Mouse (Mus musculus) heart, embryonic 10.5 days (tissue): ENCODE results near the gene Ubl3. TPM values are rescaled to one million over a fixed set of nuclear protein-coding genes. Genes with fewer than 3 reads are reported as not detected.

Experiments used
- DNase-seq: peaks from one replicate; pipeline ENCODE4 v3.0.0-alpha.2; 2017; ENCODE audit warnings: low spot score
- H3K27ac ChIP-seq: fragments of 300-500 bp; sonication (generic); 2 replicates; pipeline ENCODE4 v1.5.1; 2016; ENCODE audit warnings: mild to moderate bottlenecking
- H3K27me3 ChIP-seq: fragments of 300-500 bp; sonication (generic); 2 replicates; pipeline ENCODE4 v1.6.1; 2016; ENCODE audit warnings: mild to moderate bottlenecking; ENCODE audit not compliant: poor library complexity, insufficient read depth, severe bottlenecking
- H3K36me3 ChIP-seq: fragments of 300-500 bp; sonication (generic); 2 replicates; pipeline ENCODE4 v1.6.1; 2016; ENCODE audit warnings: mild to moderate bottlenecking, moderate library complexity
- H3K4me1 ChIP-seq: fragments of 300-500 bp; sonication (generic); 2 replicates; pipeline ENCODE4 v1.6.1; 2016; ENCODE audit warnings: mild to moderate bottlenecking
- H3K4me3 ChIP-seq: fragments of 300-500 bp; sonication (generic); 2 replicates; pipeline ENCODE4 v1.5.1; 2016; ENCODE audit warnings: mild to moderate bottlenecking, moderate library complexity
- H3K9me3 ChIP-seq: fragments of 300-500 bp; sonication (generic); 2 replicates; pipeline ENCODE4 v1.6.1; 2016; ENCODE audit warnings: mild to moderate bottlenecking, moderate library complexity
- WGBS: fragments of 180-500 bp; shearing (Covaris S2); methylation state at CpG from one replicate; pipeline ENCODE4 v1.1.7; 2016; 5-methylcytosine and 5-hydroxymethylcytosine counted together
- polyA plus RNA-seq: library from polyadenylated mRNA; unstranded; fragments of >200 nt; fragmentation: Nextera tagmentation; extraction: Ambion mirVana; gene quantifications from 2 replicates; pipeline ENCODE4 v1.2.1, GENCODE M21; 2016

Ubl3 gene
- polyA plus RNA-seq, 1 experiment from 2014 or later, result 59.9 TPM

DNA sequence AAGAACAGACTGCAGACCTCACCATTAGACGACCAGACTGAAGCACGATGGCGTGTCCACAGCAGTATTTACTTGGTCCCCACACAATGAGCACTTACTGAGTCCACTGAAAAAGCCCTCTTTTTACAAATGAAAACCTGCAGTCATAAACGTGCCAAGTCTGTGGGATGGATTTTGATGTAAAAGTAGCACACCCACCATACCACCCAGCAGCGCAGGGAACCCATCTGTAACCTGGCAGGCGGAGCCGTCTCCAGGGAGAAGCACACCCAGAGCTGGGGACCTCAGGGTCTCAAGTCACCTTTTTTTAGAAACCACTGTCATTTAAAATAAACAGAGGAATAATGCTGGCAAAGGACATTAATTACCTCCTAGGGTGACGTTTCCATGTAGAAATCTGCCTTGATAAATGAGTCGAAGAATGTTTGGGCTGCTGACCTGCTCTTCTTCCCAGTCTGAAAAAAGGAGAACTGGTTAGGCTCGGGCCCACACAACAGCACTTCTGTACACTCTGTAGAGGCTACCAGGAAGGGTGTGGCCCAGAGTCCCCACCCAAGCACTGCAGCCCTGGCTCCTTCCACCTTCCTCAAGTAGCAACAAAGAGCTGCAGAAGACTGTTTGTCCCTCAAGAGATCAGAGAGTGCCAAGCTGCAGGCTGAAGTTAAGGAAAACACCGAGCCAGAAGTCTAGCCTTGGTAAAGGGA, 43.5 kb downstream of the Ubl3 start:
- peak; percentile 77 for DNase-seq
- Histone ChIP-seq H3K36me3 (peaks cover 54% of the 10 kb centered on the region), H3K4me3 (no peak overlapping the region), H3K27me3 (no peaks in the 10 kb centered on the region), H3K27ac (no peak overlapping the region), H3K4me1 (peaks cover 8% of the 10 kb centered on the region), H3K9me3 (no peaks in the 10 kb centered on the region)
- WGBS, result 82% methylated on average over 11 of the region's 11 CpGs

DNA sequence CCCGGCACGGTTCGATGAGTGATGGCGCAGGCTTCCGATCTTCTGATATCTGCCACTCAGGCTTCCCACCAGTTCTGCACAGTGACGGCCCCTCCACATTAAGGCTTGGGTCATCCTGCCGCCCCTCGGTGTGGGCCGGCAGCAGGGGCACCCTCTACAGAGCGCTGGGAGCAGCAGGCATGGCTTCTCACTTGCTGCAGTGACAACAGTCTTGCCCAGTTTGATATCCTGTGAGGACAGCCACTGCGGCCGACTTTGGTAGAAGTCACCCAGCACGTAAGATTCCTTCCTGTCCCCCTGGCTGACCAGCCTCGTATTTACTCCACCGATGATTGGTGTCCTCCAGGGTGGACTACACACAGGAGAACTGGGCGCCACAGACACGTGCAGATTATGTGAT, 47.2 kb downstream of the Ubl3 start:
- 93% methylated on average over 17 of the region's 17 CpGs for WGBS
- H3K27ac ChIP-seq, result no peak overlapping the region
- H3K27me3 ChIP-seq, result no peaks in the 10 kb centered on the region
- peak; percentile 70 for DNase-seq
- no peaks in the 10 kb centered on the region for H3K4me1 ChIP-seq
- no peaks in the 10 kb centered on the region for H3K9me3 ChIP-seq
- H3K36me3 ChIP-seq, result peaks cover 46% of the 10 kb centered on the region
- H3K4me3 ChIP-seq, result no peak overlapping the region

DNA sequence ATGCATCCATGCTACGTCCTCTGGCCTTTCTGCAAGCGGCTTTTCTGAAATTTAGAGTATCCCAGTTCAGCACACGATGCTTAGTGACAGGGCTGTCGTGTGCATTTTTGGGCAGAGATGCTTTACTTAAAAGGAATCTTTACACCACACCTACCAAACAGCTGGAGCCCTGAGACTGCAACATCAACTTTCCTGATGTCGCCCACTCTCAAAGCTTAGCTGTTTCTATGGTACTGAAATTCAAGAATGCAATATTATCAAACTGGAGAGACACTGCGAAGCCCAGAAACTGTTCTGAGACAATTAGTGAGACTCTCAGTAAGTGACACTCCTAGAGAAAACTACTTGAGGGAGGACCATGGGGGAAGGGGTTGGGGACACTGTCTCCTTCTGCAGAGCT, 50.4 kb downstream of the Ubl3 start:
- H3K4me1 ChIP-seq, result no peaks in the 10 kb centered on the region
- DNase-seq, result no peak
- H3K36me3 ChIP-seq, result peaks cover 25% of the 10 kb centered on the region
- no peaks in the 10 kb centered on the region for H3K27me3 ChIP-seq
- 91% methylated on average over 6 of the region's 6 CpGs for WGBS
- H3K27ac ChIP-seq, result no peak overlapping the region
- no peaks in the 10 kb centered on the region for H3K9me3 ChIP-seq
- no peak overlapping the region for H3K4me3 ChIP-seq

DNA sequence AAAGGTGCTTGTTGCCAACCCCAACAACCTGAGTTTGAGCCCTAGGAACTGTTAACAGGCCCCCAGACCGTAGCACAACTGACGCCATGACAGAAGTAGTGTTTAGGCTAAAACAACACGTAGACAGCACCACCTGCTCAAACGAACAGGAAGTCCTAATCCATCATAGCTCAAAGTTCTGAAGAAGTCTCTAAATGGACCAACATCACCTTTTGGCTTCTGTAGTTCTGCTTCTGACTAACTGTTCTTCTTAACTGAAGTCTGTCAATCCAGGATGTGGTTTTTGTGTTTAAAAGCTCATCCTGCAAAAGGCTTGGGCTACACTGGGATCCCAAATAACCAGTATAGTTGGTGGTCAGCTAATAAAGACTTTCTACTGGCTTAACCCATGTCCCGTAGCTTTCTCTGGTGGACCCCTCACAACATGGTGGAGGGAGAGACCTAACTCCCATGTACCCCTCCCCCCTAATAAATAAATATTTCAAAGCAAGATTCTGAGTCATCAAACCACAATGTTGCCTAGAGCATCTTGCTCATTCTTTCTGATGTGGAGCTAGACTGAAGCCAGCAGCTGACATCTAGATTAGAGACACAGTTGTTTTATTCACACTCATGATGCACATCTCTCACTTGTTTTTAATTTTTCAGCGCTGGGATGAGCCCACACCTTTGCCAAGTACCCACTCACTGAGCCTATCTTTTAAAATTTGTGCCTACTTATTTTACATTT, 51.2 kb downstream of the Ubl3 start:
- Histone ChIP-seq H3K9me3 (no peaks in the 10 kb centered on the region), H3K27me3 (no peaks in the 10 kb centered on the region), H3K4me3 (no peak overlapping the region), H3K27ac (no peak overlapping the region), H3K36me3 (peaks cover 16% of the 10 kb centered on the region), H3K4me1 (no peaks in the 10 kb centered on the region)
- 87% methylated on average over 6 of the region's 6 CpGs for WGBS
- DNase-seq, result no peak

GRCm38 (mm10) chr5:148500516-148500915, 52.1 kb downstream of the Ubl3 start:
- peaks cover under 1% of the 10 kb centered on the region; the same call in 1 of the 2 replicates for H3K4me1 ChIP-seq
- WGBS, result 85% methylated on average over 8 of the region's 8 CpGs
- no peak overlapping the region for H3K27ac ChIP-seq
- no peaks in the 10 kb centered on the region for H3K27me3 ChIP-seq
- H3K4me3 ChIP-seq, result no peak overlapping the region
- DNase-seq, result no peak
- H3K36me3 ChIP-seq, result peaks cover 8% of the 10 kb centered on the region
- no peaks in the 10 kb centered on the region for H3K9me3 ChIP-seq

DNA sequence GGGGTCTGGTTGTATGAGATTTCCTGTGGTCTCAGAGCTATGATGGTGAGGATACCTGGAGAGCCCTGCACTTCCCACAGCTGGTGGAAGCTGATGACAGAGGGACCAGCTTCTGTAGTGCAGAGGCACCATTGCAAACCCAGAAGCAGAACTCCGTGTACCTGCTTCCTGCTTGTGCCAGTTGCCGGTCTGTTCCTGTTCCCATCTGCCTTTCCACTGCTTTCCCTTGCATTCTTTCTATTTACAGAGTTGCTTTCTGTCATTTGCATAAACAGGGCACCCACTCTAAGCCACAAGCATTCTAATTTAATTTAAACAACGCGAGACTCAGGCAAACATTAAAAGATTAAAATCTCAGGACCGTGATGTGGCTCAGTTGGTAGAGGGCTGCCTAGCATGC, 53.0 kb downstream of the Ubl3 start:
- no peak overlapping the region for H3K4me3 ChIP-seq
- H3K4me1 ChIP-seq, result peaks cover 6% of the 10 kb centered on the region
- H3K36me3 ChIP-seq, result peaks cover 2% of the 10 kb centered on the region; the same call in 1 of the 2 replicates
- H3K9me3 ChIP-seq, result no peaks in the 10 kb centered on the region
- WGBS, result 72% methylated on average over 5 of the region's 5 CpGs
- no peak for DNase-seq
- no peak overlapping the region for H3K27ac ChIP-seq
- no peaks in the 10 kb centered on the region for H3K27me3 ChIP-seq

DNA sequence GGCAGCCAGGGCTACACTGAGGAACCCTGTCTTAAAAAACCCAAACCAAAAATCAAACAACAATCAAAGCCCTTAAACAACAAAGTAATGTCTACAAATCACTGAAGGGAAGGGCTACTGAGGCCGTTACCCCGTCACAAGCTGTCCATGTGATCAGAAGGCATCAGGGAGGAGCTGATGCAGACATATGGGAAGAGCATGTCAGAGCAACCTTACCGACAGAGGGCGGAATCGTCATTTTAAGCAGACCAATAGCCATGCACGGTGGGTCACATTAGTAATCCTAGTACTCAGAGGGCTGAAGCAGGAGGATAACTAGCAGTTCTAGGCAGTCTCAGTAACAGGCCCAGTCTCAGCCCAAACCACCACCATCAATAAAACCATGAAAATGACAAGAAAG, 56.6 kb downstream of the Ubl3 start:
- Histone ChIP-seq H3K27ac (no peak overlapping the region), H3K36me3 (peaks cover 2% of the 10 kb centered on the region; the same call in 1 of the 2 replicates), H3K4me1 (peaks cover 6% of the 10 kb centered on the region), H3K4me3 (no peak overlapping the region), H3K9me3 (no peaks in the 10 kb centered on the region), H3K27me3 (no peaks in the 10 kb centered on the region)
- WGBS, result 81% methylated on average over 6 of the region's 6 CpGs
- DNase-seq, result no peak

DNA sequence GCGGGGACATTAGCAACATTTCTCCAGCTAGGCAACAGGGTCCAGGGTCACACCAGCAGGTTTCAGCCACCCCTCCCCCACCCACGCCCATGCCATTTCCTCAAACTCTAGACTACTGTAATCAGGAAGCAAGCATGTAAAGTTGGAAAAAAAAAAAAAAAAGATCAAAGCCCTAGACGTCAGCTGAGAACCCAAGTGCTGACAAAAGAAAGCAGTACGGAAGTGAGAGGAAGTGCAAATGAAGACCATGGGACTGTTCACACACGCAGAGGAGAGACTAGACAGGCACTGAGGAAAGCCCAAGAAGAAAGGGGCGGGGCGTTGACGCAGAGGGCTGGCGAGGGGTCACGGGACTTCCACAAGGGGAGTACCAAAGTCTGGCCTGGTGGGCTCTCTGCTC, 57.4 kb downstream of the Ubl3 start:
- 29% methylated on average over 10 of the region's 10 CpGs for WGBS
- Histone ChIP-seq H3K27ac (no peak overlapping the region), H3K4me3 (0 out of 2 replicates have a peak overlapping the region, but pooled peaks have one; percentile 22), H3K36me3 (peaks cover 2% of the 10 kb centered on the region; the same call in 1 of the 2 replicates), H3K9me3 (no peaks in the 10 kb centered on the region), H3K27me3 (no peaks in the 10 kb centered on the region), H3K4me1 (peaks cover 6% of the 10 kb centered on the region)
- no peak for DNase-seq

- no peak for DNase-seq
- H3K4me3 ChIP-seq, result no peak overlapping the region
- H3K36me3 ChIP-seq, result peaks cover 2% of the 10 kb centered on the region; the same call in 1 of the 2 replicates
- H3K9me3 ChIP-seq, result no peaks in the 10 kb centered on the region
- WGBS, result 76% methylated on average over 5 of the region's 5 CpGs
- H3K27ac ChIP-seq, result no peak overlapping the region
- H3K4me1 ChIP-seq, result peaks cover 12% of the 10 kb centered on the region
- no peaks in the 10 kb centered on the region for H3K27me3 ChIP-seq
Measured at GRCm38 (mm10) chr5:148494249-148494648, 58.3 kb downstream of the Ubl3 start.

- peaks cover 2% of the 10 kb centered on the region; the same call in 1 of the 2 replicates for H3K36me3 ChIP-seq
- no peak overlapping the region for H3K4me3 ChIP-seq
- no peak overlapping the region for H3K27ac ChIP-seq
- WGBS, result 85% methylated on average over 4 of the region's 4 CpGs
- no peaks in the 10 kb centered on the region for H3K27me3 ChIP-seq
- peaks cover 14% of the 10 kb centered on the region for H3K4me1 ChIP-seq
- no peaks in the 10 kb centered on the region for H3K9me3 ChIP-seq
- no peak for DNase-seq
Measured at GRCm38 (mm10) chr5:148493025-148493424, 59.6 kb downstream of the Ubl3 start.

DNA sequence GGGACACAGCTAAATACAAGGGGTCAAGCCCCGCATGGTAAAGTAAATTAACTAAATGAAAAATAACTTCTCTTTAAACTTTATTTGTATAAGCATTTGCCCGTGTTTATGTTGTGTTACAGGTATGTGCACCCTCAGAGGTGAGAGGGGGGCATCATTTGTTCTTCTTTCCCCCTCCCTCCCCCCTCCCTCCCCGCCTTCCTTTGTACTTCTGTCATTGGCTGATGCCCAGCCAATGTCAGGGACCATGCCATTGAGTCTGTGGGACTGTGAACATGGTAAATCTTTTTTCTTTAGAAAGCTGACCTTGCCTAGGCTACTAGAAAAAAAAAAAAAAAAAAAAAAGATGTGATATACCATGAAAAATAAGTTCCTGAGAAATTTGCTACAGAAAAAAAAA, 62.2 kb downstream of the Ubl3 start:
- H3K27ac ChIP-seq, result no peak overlapping the region
- no peaks in the 10 kb centered on the region for H3K27me3 ChIP-seq
- 78% methylated on average over 3 of the region's 3 CpGs for WGBS
- no peaks in the 10 kb centered on the region for H3K36me3 ChIP-seq
- H3K9me3 ChIP-seq, result no peaks in the 10 kb centered on the region
- DNase-seq, result no peak
- peaks cover 12% of the 10 kb centered on the region for H3K4me1 ChIP-seq
- H3K4me3 ChIP-seq, result no peak overlapping the region

DNA sequence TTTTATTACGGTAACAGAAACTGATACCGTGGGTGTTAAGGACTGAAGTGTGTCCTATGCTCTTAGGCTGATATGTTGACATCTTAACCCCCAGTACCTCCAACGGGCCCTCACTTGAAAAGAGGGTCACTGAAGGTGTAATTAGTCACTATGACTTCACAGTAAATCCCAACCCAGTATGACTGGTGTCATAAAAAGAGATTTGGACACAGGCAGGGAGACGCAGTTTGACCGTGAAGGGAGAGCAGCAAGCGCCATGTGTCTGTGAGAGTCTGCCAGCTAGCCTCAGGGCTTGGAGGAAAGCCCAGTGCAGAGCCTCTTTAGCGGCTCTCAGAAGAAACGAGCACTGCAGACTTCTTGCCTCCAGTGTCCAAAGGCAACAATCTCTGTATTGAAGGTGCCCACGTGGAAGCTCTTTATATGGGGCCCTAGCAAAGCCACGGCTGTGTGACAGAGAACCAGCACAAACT, 62.8 kb downstream of the Ubl3 start:
- Histone ChIP-seq H3K27me3 (no peaks in the 10 kb centered on the region), H3K27ac (no peak overlapping the region), H3K9me3 (no peaks in the 10 kb centered on the region), H3K36me3 (no peaks in the 10 kb centered on the region), H3K4me3 (no peak overlapping the region), H3K4me1 (0 out of 2 replicates have a peak, but pooled peaks cover 8% of the 10 kb centered on the region)
- no peak for DNase-seq
- 70% methylated on average over 10 of the region's 10 CpGs for WGBS
